Mouse (Mus musculus) gastrocnemius, postnatal 14 days (tissue): ENCODE results near the gene Slc38a6. TPM values are rescaled to one million over a fixed set of nuclear protein-coding genes. Genes with fewer than 3 reads are reported as not detected.

Source experiments
- DNase-seq: peaks from one replicate; pipeline ENCODE4 v3.0.0; 2021; ENCODE audit warnings: mixed read lengths
- intact Hi-C: fragments of 180-260 bp; cut with DNase I; formaldehyde crosslinking; loops from one replicate; pipeline ENCODE4 v1.15.1; 2025; ENCODE audit warnings: low total_unique reads
- long read RNA-seq, 2 experiments: library from polyadenylated mRNA; stranded (forward); transcript quantifications; one replicate each; pipeline ENCODE4 v2.0.0; 2021
- total RNA-seq, 2 experiments: library from RNA; stranded (reverse); gene quantifications; 2 replicates each; pipeline ENCODE4 v1.2.3; 2021

Slc38a6 gene
- 1 to 10 TPM; 4.5 to 5.5 TPM for total RNA-seq
- long read RNA-seq, experiment 1, partial matches to known transcripts, result 2 of 3 reads
- long read RNA-seq, experiment 1, other reads (novel, unspliced or antisense), result 1 of 3 reads
- long read RNA-seq, experiment 2, partial matches to known transcripts, result 1 of 2 reads
- long read RNA-seq, experiment 2, other reads (novel, unspliced or antisense), result 1 of 2 reads

GRCm38 (mm10) chr12:73286287-73287092 lies at the start of gene Slc38a6, which contains the start of gene Trmt5:
TSS of gene Slc38a6 (plus strand) at chr12:73286779.
TSS of gene Trmt5 (minus strand) at chr12:73286710.
- intact Hi-C loops, result no loop called here
- DNase-seq, result peak; percentile 93

DNA sequence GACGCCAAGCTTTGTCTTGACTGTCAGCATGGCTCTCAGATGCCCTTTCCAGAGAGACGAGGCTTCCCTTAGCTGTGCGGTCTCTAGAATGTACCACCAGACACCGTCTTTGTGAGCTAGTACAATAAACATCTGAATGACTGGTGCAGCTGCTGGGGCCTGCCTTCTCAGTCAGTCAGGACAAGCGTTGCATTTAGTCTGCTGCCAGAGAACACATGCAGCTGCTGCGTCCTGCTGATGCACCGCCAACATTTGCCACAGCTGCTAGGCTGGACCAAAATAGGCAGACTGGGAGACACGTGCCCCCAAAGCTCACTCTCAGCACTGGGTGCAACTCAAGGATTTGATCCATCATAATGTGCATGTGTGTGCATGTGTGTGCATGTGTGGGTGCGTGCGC lies 44.6 kb upstream of the Slc38a6 start:
- peak; percentile 73 for DNase-seq
- intact Hi-C loops, result no loop called here

GRCm38 (mm10) chr12:73245687-73246086 lies 40.9 kb upstream of the Slc38a6 start:
- intact Hi-C loops, result no loop called here
- no peak for DNase-seq

GRCm38 (mm10) chr12:73255006-73255405 lies 31.6 kb upstream of the Slc38a6 start:
- no peak for DNase-seq
- intact Hi-C loops, result no loop called here

DNA sequence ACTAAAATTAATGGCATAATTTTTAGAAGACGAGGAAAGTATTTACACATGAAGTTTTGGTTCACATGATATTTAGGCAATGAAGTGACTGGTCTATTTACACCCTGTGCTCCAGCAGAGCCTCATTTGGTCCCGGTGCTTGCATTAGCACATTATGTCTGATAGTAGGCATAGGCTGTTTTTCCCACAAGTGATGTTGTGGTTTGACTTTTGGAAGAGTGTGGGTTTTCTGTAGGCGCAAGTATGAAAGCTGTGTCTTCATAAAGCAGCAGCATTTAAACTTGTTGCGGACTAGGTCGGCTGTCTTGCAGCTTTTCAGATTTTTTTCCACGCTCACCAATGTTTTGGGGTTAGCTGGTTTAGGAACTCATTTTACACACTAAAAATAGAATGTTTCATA lies 27.3 kb upstream of the Slc38a6 start:
- no peak for DNase-seq
- intact Hi-C loops, result no loop called here

- intact Hi-C loops, result no loop called here
- no peak for DNase-seq
These were observed 26.2 kb upstream of the Slc38a6 start for GRCm38 (mm10) chr12:73260339-73260738.

- no peak for DNase-seq
- intact Hi-C loops, result no loop called here
These were observed 21.1 kb upstream of the Slc38a6 start for GRCm38 (mm10) chr12:73265381-73265978.

- intact Hi-C loops, result no loop called here
- DNase-seq, result no peak
These were observed 20.0 kb upstream of the Slc38a6 start for GRCm38 (mm10) chr12:73266597-73266996.

DNA sequence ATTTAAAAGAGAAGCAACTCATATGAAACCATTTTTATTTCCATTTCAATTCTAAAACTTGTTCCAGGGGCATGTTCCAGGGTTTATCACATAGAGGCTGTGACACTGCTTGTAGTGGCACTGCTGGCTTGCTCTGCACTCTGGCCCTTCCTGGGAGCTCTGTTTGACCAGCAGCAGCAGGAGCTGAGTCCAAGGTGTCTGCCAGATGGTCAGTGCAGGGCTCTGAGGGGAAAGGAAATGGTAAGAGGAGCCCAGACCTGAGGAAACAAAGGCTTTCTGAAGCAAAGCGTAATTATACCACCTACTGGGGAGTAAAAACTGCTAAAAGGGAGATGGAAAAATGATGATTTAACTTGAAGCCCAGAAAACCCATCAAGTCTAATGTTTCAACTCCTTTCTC lies 18.1 kb upstream of the Slc38a6 start:
- DNase-seq, result no peak
- intact Hi-C loops, result no loop called here

DNA sequence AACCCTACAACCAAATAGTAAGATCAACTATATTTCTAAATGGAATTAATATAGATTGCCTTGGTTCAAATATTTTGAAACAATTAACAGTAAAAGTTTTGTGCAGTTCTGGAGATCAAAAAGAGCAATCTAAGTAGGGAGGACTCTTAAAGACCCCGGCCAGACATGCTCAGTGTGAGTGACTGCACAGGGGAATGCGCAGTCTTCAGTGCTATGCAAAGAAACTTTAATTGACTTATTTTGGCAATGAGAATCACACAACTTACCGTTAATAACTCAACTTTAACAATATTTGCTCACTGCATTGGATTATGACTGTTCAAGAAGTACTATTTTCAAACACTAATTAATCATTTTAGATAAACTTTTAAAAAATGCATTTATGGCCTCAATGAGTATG lies 17.0 kb upstream of the Slc38a6 start:
- no peak for DNase-seq
- intact Hi-C loops, result no loop called here

GRCm38 (mm10) chr12:73269933-73270332 lies 16.6 kb upstream of the Slc38a6 start:
- DNase-seq, result no peak
- intact Hi-C loops, result no loop called here

DNA sequence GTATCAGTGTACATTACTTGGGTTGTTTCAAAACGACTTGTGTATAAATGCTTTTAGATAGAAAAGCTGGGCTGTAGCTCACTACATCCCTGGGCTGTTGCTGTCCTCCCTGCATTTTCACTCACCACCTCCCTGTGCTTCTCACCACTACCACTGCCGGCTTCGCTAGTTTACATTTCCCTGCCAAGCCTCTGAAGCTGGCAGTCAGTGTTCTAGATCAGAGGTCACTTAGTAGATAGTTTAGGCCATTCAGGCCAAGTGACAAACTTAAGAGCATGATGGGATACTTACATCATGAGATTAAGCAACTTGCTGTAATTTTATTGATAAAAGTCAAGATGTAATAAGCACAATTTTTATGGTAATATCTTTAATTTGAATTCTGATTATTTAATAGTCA lies 11.7 kb upstream of the Slc38a6 start:
- intact Hi-C loops, result no loop called here

DNA sequence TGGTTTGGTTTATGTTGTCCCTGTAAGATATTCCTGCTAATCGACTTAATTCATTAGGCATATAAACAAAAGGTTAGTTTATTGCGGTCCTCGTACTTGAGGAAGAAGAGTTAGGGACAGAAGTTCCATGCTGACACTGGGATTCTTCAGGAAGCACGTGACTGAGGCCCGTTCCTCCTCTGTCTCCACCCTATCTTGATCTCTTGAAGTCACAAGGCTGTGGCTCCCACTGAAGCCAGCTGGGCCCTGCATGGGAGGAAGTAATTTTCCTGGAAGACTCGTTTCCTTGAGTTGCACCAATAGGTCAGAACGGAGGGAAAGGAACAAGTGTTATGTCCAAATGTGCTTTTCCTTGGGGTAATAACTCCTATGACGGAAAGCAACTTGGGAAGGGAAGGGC lies 1.0 kb downstream of the Slc38a6 start:
- no peak for DNase-seq
- intact Hi-C loops, result no loop called here

More for the DNA sequence above, 11.7 kb upstream of the Slc38a6 start:
- no peak for DNase-seq

- intact Hi-C loops, result no loop called here
- DNase-seq, result no peak
These were observed 2.0 kb downstream of the Slc38a6 start for GRCm38 (mm10) chr12:73288626-73289025.

DNA sequence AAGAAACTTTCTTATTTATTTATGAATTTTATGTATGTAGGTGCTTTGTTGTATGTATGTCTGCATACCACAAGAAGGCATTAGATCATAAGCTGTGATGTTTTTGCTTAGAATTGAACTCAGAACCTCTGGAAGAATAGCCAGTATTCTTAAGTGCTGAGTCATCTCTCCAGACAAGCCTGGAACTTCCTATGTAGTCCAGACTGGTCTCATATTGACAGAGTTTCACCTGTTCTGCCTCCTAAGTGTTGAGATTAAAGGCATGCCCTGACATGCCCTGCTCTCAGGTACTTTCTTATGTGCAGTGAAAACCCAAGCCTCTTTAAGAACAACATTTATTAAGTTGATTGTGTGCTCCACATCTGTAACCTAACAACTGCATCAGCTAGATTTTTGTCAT lies 8.3 kb downstream of the Slc38a6 start:
- intact Hi-C loops, result no loop called here
- no peak for DNase-seq

GRCm38 (mm10) chr12:73295505-73296140 lies 9.0 kb downstream of the Slc38a6 start:
- no peak for DNase-seq
- intact Hi-C loops, result no loop called here

DNA sequence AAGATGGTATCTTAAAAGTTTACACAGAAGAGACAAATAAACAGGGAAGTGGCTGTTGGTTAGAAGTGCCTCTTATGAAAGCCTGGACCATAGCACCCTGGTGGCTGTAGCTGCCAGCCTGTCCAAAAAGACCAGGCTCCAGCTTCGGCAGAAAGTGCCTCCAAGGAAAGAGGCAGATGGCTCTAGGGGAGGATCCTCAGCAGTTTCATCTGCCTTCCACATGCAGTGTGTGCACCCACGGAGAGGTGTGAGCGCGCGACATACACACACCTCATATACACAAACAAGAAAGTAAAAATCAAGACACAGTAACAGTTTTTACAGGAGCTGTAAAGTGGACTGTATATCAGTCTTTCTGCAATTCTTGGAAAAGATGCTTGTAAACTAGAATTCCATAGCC lies 12.0 kb downstream of the Slc38a6 start:
- intact Hi-C loops, result no loop called here
- DNase-seq, result no peak

DNA sequence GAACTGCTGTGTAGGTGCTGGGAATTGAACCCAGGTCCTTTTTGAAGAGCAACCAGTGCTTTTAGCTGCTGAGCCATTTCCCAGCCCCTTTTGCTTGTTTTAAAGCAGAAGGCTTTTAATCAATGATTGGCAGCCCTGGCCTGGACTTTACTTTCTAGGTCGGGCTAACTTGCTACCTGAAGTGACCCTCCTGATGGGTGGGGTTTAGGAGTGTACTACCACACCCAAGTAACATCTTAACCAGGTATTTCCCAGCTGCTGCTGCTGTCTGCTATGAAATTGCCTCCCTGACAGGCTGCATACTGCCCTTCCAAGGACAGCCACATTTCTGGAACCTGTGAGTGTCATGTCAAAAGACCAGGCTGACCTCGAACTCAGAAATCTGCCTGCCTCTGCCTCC lies 14.0 kb downstream of the Slc38a6 start:
- intact Hi-C loops, result no loop called here
- DNase-seq, result no peak

GRCm38 (mm10) chr12:73304636-73305035 lies 18.1 kb downstream of the Slc38a6 start:
- no peak for DNase-seq

DNA sequence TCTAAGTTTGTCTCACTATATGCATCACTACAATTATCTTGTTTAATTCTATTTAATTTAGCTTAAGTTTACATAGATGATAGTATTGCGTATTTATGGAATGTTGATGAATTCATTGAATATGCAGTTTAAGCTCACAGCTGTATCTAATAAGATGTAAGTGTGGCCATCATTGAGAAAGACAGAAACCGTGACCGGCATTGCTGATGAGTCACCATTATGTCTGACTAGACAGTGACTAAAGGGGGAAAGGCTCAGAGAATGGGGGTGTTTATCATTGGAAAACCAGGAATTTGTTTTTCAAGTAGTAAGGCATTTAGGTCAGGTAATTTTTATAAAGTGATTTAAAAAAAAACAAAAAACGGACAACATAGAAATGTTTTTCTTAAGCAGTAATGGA lies 21.2 kb downstream of the Slc38a6 start:
- no peak for DNase-seq
- intact Hi-C loops, result no loop called here

More at GRCm38 (mm10) chr12:73304636-73305035, 18.1 kb downstream of the Slc38a6 start:
- intact Hi-C loops, result no loop called here
